Comparison of ENCODE assay signal across 7 mouse cellular contexts in the genomic region with DNA sequence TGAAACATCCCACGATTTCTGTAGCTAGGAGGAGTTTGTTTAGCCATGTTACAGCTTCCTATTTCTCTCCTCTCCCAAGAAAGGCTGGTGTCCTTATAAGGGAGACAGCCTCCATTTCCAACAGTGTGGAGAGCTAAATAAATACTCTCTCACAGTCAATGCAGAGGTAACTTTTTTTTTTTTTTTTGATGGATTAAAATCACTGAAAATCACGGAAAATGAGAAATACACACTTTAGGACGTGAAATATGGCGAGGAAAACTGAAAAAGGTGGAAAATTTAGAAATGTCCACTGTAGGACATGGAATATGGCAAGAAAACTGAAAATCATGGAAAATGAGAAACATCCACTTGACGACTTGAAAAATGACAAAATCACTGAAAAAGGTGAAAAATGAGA.
A peak's percentile ranks its signal among the peaks of the same experiment; 100 is the strongest.
DNase-seq lines count a peak whose midpoint lies in the region; ATAC-seq lines count a peak whose summit lies in the region.
"Not testable (repeated sequence)": the region's sequence is repeated elsewhere in the genome, so short reads cannot be mapped to it uniquely, and the experiment has no call there.

No protein-coding gene starts in this region.

- H3K4me1 ChIP-seq in midbrain, embryonic 14.5 days (ENCODE audit: control insufficient read depth, insufficient read depth, low read length), result not testable (repeated sequence)

- not testable (repeated sequence) for H3K27me3 ChIP-seq in midbrain, embryonic 14.5 days (ENCODE audit: control insufficient read depth, insufficient read depth, low read length)

- 86% methylated on average over 5 of the region's 5 CpGs for WGBS in midbrain, embryonic 14.5 days

- H3K36me3 ChIP-seq in midbrain, embryonic 14.5 days (ENCODE audit: control insufficient read depth, insufficient read depth, low read length), result not testable (repeated sequence)

- peak; percentile 63 for DNase-seq in adrenal gland, adult 8-10 months
- peak; percentile 1 for DNase-seq in embryo, embryonic 11.5 days (ENCODE audit: low read depth, low spot score)
- peak; percentile 27 to 55 for DNase-seq in heart, adult 18-20 months
- peak; percentile 91 for DNase-seq in kidney, adult 9 months
- peak; percentile 3 to 66 for DNase-seq in left cerebral cortex, adult 18-20 months (ENCODE audit: low spot score in 2 of 2)
- peak; percentile 1 for DNase-seq in midbrain, embryonic 14.5 days
- DNase-seq in spleen, postnatal 4 days (ENCODE audit: low spot score in 2 of 2), result peak; percentile 87 to 93

- H3K9ac ChIP-seq in midbrain, embryonic 14.5 days (replicated peaks; ENCODE audit: low read length), result not testable (repeated sequence)

- not testable (repeated sequence) for H3K9me3 ChIP-seq in midbrain, embryonic 14.5 days (ENCODE audit: control insufficient read depth, low read length)

- ATAC-seq in midbrain, embryonic 14.5 days (ENCODE audit: low FRiP score, low TSS enrichment), result not testable (repeated sequence)

- not testable (repeated sequence) for H3K27ac ChIP-seq in midbrain, embryonic 14.5 days (replicated peaks; ENCODE audit: low read depth, low read length)

- H3K4me2 ChIP-seq in midbrain, embryonic 14.5 days (ENCODE audit: low read length), result not testable (repeated sequence)

- not testable (repeated sequence) for H3K4me3 ChIP-seq in midbrain, embryonic 14.5 days (replicated peaks; ENCODE audit: low read depth, low read length)

Comparison
In these comparisons a context has a peak if more than half of its experiments do, and no peak if none do; other contexts are left out.
1. DNase-seq: peak in every context shown above with its lines; median percentile 91 in kidney, adult 9 months; 90 in spleen, postnatal 4 days; 63 in adrenal gland, adult 8-10 months; 41 in heart, adult 18-20 months; 34 in left cerebral cortex, adult 18-20 months; 1 in embryo, embryonic 11.5 days; 1 in midbrain, embryonic 14.5 days.